ENCODE assay signal across 8 mouse cellular contexts in genomic region chr4:101264741-101265513, GRCm38 (mm10). TPM values are rescaled to one million over a fixed set of nuclear protein-coding genes. Genes with fewer than 3 reads are reported as not detected.
A peak's percentile ranks its signal among the peaks of the same experiment; 100 is the strongest.
DNase-seq lines count a peak whose midpoint lies in the region; ATAC-seq and TF ChIP-seq lines count a peak whose summit lies in the region.

Gene Jak1, minus strand, starts transcription at chr4:101265282.

- peak; percentile 98 for DNase-seq in MEL (ENCODE audit: low read depth, low spot score)
- DNase-seq in cerebellum, adult 2 months: peak; percentile 97
- peak; percentile 90 for DNase-seq in forebrain, postnatal 0 days
- DNase-seq in heart, postnatal 4 days: peak; percentile 99
- peak; percentile 95 to 96 for DNase-seq in layer of hippocampus, adult 8-10 months (ENCODE audit: low spot score in 2 of 2)
- DNase-seq in ovary, adult 18-20 months (ENCODE audit: low spot score): peak; percentile 96
- DNase-seq in thymus, postnatal 0 days (ENCODE audit: low spot score): peak; percentile 93

- peak within 1 kb of the TSS; percentile 96 for H3K4me3 ChIP-seq in MEL (ENCODE audit: control insufficient read depth in 1 of 2, insufficient read depth in 1 of 2, low read depth in 2 of 2, low read length in 2 of 2)
- H3K4me3 ChIP-seq in cerebellum, adult 2 months (replicated peaks; ENCODE audit: insufficient read depth, low read depth, low read length): peak within 1 kb of the TSS; percentile 78
- peak within 1 kb of the TSS; percentile 99 for H3K4me3 ChIP-seq in forebrain, postnatal 0 days (ENCODE audit: low read depth, low read length)
- H3K4me3 ChIP-seq in lung, embryonic 15.5 days: peak within 1 kb of the TSS; percentile 70

- TF ChIP-seq EP300 in MEL (IDR thresholded peaks at IDR 0.05; ENCODE audit: low read depth in 1 of 2, low read length in 2 of 2): no peak

- H3K36me3 ChIP-seq in MEL (ENCODE audit: control insufficient read depth in 1 of 2, insufficient read depth in 2 of 2, low read length in 2 of 2): peaks cover 0 to 22% of the 10 kb centered on the region in 2 experiments; a peak in 2 of 4 replicates
- H3K36me3 ChIP-seq in forebrain, postnatal 0 days (ENCODE audit: insufficient read depth): no peaks in the 10 kb centered on the region
- H3K36me3 ChIP-seq in lung, embryonic 15.5 days: no peaks in the 10 kb centered on the region

- H3K79me2 ChIP-seq in MEL (ENCODE audit: control insufficient read depth, insufficient read depth, low read length, poor library complexity): peaks cover 40% of the 10 kb centered on the region

- WGBS in cerebellum, adult 2 months: under 1% methylated on average over 84 of the region's 84 CpGs
- WGBS in forebrain, postnatal 0 days: 3% methylated on average over 65 of the region's 84 CpGs
- 2% methylated on average over 75 of the region's 84 CpGs for WGBS in lung, embryonic 15.5 days

- TF ChIP-seq RAD21 in MEL (IDR thresholded peaks at IDR 0.05; ENCODE audit: low read depth, low read length): no peak

- no peaks in the 10 kb centered on the region for H3K9me3 ChIP-seq in MEL (replicated peaks; ENCODE audit: insufficient read depth, low read length)
- no peaks in the 10 kb centered on the region for H3K9me3 ChIP-seq in forebrain, postnatal 0 days (ENCODE audit: low read length)
- H3K9me3 ChIP-seq in lung, embryonic 15.5 days: no peaks in the 10 kb centered on the region

- H3K27ac ChIP-seq in MEL (ENCODE audit: control insufficient read depth, low read depth, low read length): peak within 1 kb of the TSS; percentile 61
- peak within 1 kb of the TSS; percentile 61; the same call in 1 of the 2 replicates for H3K27ac ChIP-seq in cerebellum, adult 2 months (ENCODE audit: insufficient read depth, low read length)
- H3K27ac ChIP-seq in forebrain, postnatal 0 days (ENCODE audit: low read depth, low read length): peak within 1 kb of the TSS; percentile 64; the same call in 1 of the 2 replicates
- peak within 1 kb of the TSS; percentile 87 for H3K27ac ChIP-seq in lung, embryonic 15.5 days

- no peak for TF ChIP-seq CTCF in MEL (IDR thresholded peaks at IDR 0.05 in 2 of 3, conservative IDR thresholded peaks at IDR 0.05 in 1 of 3; ENCODE audit: control insufficient read depth in 1 of 3, insufficient read depth in 1 of 3, low read depth in 2 of 3, low read length in 3 of 3, poor library complexity in 1 of 3, severe bottlenecking in 1 of 3)
- TF ChIP-seq CTCF in cerebellum, adult 2 months (IDR thresholded peaks at IDR 0.05; ENCODE audit: borderline replicate concordance, insufficient read depth, low read depth, low read length): no peak
- no peak for TF ChIP-seq CTCF in forebrain, postnatal 0 days (IDR thresholded peaks at IDR 0.05; ENCODE audit: low read depth)

- peaks cover 17 to 19% of the 10 kb centered on the region in 2 experiments for H3K4me1 ChIP-seq in MEL (ENCODE audit: control insufficient read depth in 1 of 2, insufficient read depth in 2 of 2, low read length in 2 of 2)
- H3K4me1 ChIP-seq in cerebellum, adult 2 months (ENCODE audit: control insufficient read depth, insufficient read depth, low read length): 0 out of 2 replicates have a peak, but pooled peaks cover 3% of the 10 kb centered on the region
- H3K4me1 ChIP-seq in forebrain, postnatal 0 days (ENCODE audit: insufficient read depth): no peaks in the 10 kb centered on the region
- H3K4me1 ChIP-seq in lung, embryonic 15.5 days: 0 out of 2 replicates have a peak, but pooled peaks cover 12% of the 10 kb centered on the region

- H3K4me2 ChIP-seq in forebrain, postnatal 0 days (ENCODE audit: low read depth): peak within 1 kb of the TSS; percentile 63
- peak within 1 kb of the TSS; percentile 76 for H3K4me2 ChIP-seq in lung, embryonic 15.5 days

- H3K27me3 ChIP-seq in MEL (ENCODE audit: control insufficient read depth in 1 of 2, insufficient read depth in 2 of 2, low read length in 2 of 2): no peaks in the 10 kb centered on the region
- H3K27me3 ChIP-seq in cerebellum, adult 2 months (ENCODE audit: control insufficient read depth, insufficient read depth, low read length): no peaks in the 10 kb centered on the region
- no peaks in the 10 kb centered on the region for H3K27me3 ChIP-seq in forebrain, postnatal 0 days (ENCODE audit: insufficient read depth, low read length)
- H3K27me3 ChIP-seq in lung, embryonic 15.5 days: no peaks in the 10 kb centered on the region

- peak within 1 kb of the TSS; percentile 93 for H3K9ac ChIP-seq in MEL (ENCODE audit: control insufficient read depth, low read depth, low read length, poor library complexity, severe bottlenecking)
- peak within 1 kb of the TSS; percentile 82 for H3K9ac ChIP-seq in forebrain, postnatal 0 days
- peak within 1 kb of the TSS; percentile 74 for H3K9ac ChIP-seq in lung, embryonic 15.5 days

- peak; percentile 97 for ATAC-seq in forebrain, postnatal 0 days
- peak; percentile 100 for ATAC-seq in lung, embryonic 15.5 days (ENCODE audit: borderline replicate concordance, extremely low read depth, low FRiP score, low TSS enrichment)

- TF ChIP-seq POLR2A in MEL (IDR thresholded peaks at IDR 0.05; ENCODE audit: control insufficient read depth in 1 of 2, insufficient read depth in 1 of 2, low read depth in 1 of 2, low read length in 2 of 2, poor library complexity in 1 of 2): peak; percentile 88 to 94
- TF ChIP-seq POLR2A in cerebellum, adult 2 months (IDR thresholded peaks at IDR 0.05; ENCODE audit: borderline replicate concordance, insufficient read depth, low read length): peak; percentile 76

TF ChIP-seq in MEL, 35 proteins besides CTCF, POLR2A, EP300 and RAD21:
- TF ChIP-seq ZC3H11A (IDR thresholded peaks at IDR 0.05; ENCODE audit: low read depth, low read length): no peak
- no peak for TF ChIP-seq MYB (IDR thresholded peaks at IDR 0.05; ENCODE audit: low read depth, low read length)
- TF ChIP-seq MAZ (IDR thresholded peaks at IDR 0.05; ENCODE audit: low read depth, low read length): peak; percentile 56; the same call in 1 of the 2 replicates
- TF ChIP-seq CHD2 (IDR thresholded peaks at IDR 0.05; ENCODE audit: low read length): no peak
- TF ChIP-seq GABPA (IDR thresholded peaks at IDR 0.05; ENCODE audit: low read depth, low read length): no peak
- TF ChIP-seq ZMIZ1 (IDR thresholded peaks at IDR 0.05; ENCODE audit: low read depth, low read length): peak; percentile 89
- no peak for TF ChIP-seq BHLHE40 (IDR thresholded peaks at IDR 0.05; ENCODE audit: borderline replicate concordance, low read depth, low read length)
- 0 out of 2 replicates have a peak, but pooled peaks have one; percentile 37 for TF ChIP-seq NRF1 (IDR thresholded peaks at IDR 0.05; ENCODE audit: insufficient read depth, low read depth, low read length, poor library complexity, severe bottlenecking)
- no peak for TF ChIP-seq SMC3 (IDR thresholded peaks at IDR 0.05; ENCODE audit: low read depth, low read length)
- TF ChIP-seq ZKSCAN1 (IDR thresholded peaks at IDR 0.05; ENCODE audit: low read depth, low read length): no peak
- peak; percentile 88 for TF ChIP-seq NELFE (IDR thresholded peaks at IDR 0.05; ENCODE audit: low read depth, low read length)
- peak; percentile 32 for TF ChIP-seq ELF1 (IDR thresholded peaks at IDR 0.05; ENCODE audit: low read depth, low read length)
- TF ChIP-seq MXI1 (IDR thresholded peaks at IDR 0.05; ENCODE audit: low read depth, low read length): peak; percentile 62; the same call in 1 of the 2 replicates
- TF ChIP-seq CHD1 (IDR thresholded peaks at IDR 0.05; ENCODE audit: low read depth, low read length): no peak
- no peak for TF ChIP-seq TAL1 (IDR thresholded peaks at IDR 0.05; ENCODE audit: low read length)
- TF ChIP-seq HCFC1 (IDR thresholded peaks at IDR 0.05; ENCODE audit: low read depth, low read length): peak; percentile 62; the same call in 1 of the 2 replicates
- peak; percentile 54; the same call in 1 of the 2 replicates for TF ChIP-seq SIN3A (IDR thresholded peaks at IDR 0.05; ENCODE audit: low read length)
- no peak for TF ChIP-seq E2F4 (IDR thresholded peaks at IDR 0.05; ENCODE audit: borderline replicate concordance, low read depth, low read length)
- no peak for TF ChIP-seq JUND (IDR thresholded peaks at IDR 0.05; ENCODE audit: low read depth, low read length)
- TF ChIP-seq POLR2AphosphoS2 (IDR thresholded peaks at IDR 0.05; ENCODE audit: low read length): peak; percentile 60; the same call in 1 of the 2 replicates
- TF ChIP-seq TCF12 (IDR thresholded peaks at IDR 0.05; ENCODE audit: low read depth, low read length): peak; percentile 43; the same call in 1 of the 2 replicates
- TF ChIP-seq ETS1 (IDR thresholded peaks at IDR 0.05; ENCODE audit: low read depth, low read length): peak; percentile 50
- TF ChIP-seq TBP (IDR thresholded peaks at IDR 0.05; ENCODE audit: low read depth, low read length): peak; percentile 75
- TF ChIP-seq MAX (IDR thresholded peaks at IDR 0.05; ENCODE audit: low read length): peak; percentile 34; the same call in 1 of the 2 replicates

RNA-seq across cellular contexts. Expression of gene Jak1, which starts in this region (rescaled TPM):
- 35.0 and 37.3 TPM in 2 replicates for total RNA-seq in MEL (2012; rRNA removed)
- polyA plus RNA-seq in MEL (2012; ENCODE audit: insufficient read depth in 1 of 2, insufficient read length in 2 of 2, low read depth in 1 of 2, low replicate concordance in 2 of 2, missing spikeins in 1 of 2): 10 to 100 TPM in 1 of 2 experiments, not detected in 1; 41.9 TPM
- polyA plus RNA-seq in cerebellum, adult 2 months (2012; rRNA removed): 72.2 and 76.8 TPM in 2 replicates
- total RNA-seq in forebrain, postnatal 0 days (2014; rRNA removed): 63.1 and 71.1 TPM in 2 replicates
- 57.2 and 68.7 TPM in 2 replicates for polyA plus RNA-seq in forebrain, postnatal 0 days (2015; fragmentation: Nextera tagmentation; extraction: Ambion mirVana)
- total RNA-seq in heart, postnatal 4 days (2021): 10 to 100 TPM; 86.6 to 89.9 TPM
- total RNA-seq in layer of hippocampus, adult 8-10 months (2022): 100 to 1,000 TPM; 118 to 133 (median 127) TPM
- polyA plus RNA-seq in lung, embryonic 15.5 days (2015; fragmentation: Nextera tagmentation; extraction: Ambion mirVana): 75.1 and 84.6 TPM in 2 replicates
- 146 and 151 TPM in 2 replicates for polyA plus RNA-seq in thymus, postnatal 0 days (2015; fragmentation: Nextera tagmentation; extraction: Ambion mirVana)

Comparison
In these comparisons a context has a peak if more than half of its experiments do, and no peak if none do; other contexts are left out.
1. Peak in every context shown above with its lines: DNase-seq, ATAC-seq, H3K4me3 ChIP-seq and H3K27ac ChIP-seq.